Mouse (Mus musculus) mesoderm, embryonic 11.5 days (tissue): ENCODE measurements around the gene Chga.

ENCODE experiments used
- DNase-seq: peaks from one replicate; pipeline ENCODE4 v3.0.0-alpha.2; 2012; ENCODE audit warnings: low read depth, low spot score

Gene Chga

DNA sequence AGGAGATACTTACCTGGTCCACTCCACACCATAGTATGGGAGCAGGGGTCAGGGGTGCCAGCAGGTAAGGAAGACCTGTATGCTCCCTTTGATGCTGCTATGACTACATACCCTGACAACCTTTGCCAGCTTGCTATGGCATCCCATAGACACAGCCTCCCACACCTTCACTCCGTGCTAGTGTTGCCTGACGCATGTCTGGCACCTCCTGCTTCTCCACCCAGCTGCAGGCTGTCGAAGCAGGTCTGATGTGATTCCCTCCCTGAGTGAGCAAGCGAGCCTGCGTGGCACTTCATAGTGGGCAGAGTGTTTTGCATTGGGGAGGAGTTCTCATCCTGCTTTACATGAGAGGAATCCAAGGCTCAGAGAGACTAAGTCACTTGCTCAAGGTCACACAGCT lies 2.6 kb downstream of the Chga start:
- no peak for DNase-seq

GRCm38 (mm10) chr12:102565086-102565485 lies 10.3 kb downstream of the Chga start:
- DNase-seq: no peak

- DNase-seq: no peak
These were observed 12.2 kb downstream of the Chga start for GRCm38 (mm10) chr12:102566951-102567350.

GRCm38 (mm10) chr12:102568219-102568618 lies 13.4 kb downstream of the Chga start:
- no peak for DNase-seq

DNA sequence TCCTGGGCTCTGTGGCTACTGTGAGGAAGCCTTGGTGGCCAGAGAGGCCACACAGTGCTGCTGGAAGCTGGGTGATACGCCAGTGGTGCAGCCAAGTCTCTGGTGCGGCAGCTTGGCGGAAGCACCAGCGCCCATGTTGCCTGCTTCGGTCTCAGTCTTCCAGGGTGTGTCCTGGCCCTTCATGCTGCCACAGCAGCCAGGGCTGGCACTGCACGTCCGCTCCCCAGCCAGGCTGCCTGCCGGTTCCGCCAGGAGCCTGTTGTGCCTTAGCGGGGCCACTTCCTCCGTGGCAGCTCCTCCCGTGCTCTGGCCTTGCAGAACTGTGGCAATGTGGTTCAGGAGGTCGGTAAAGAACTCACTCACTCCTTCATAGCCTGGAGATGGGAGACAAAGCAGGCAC lies 15.3 kb downstream of the Chga start:
- no peak for DNase-seq

- DNase-seq: no peak
These were observed 16.0 kb downstream of the Chga start for GRCm38 (mm10) chr12:102570734-102571133.

GRCm38 (mm10) chr12:102571666-102572065 lies 16.9 kb downstream of the Chga start:
- DNase-seq: no peak

- no peak for DNase-seq
These were observed 18.3 kb downstream of the Chga start for GRCm38 (mm10) chr12:102573036-102573435.

- DNase-seq: no peak
These were observed 21.0 kb downstream of the Chga start for GRCm38 (mm10) chr12:102575541-102576329.

- DNase-seq: no peak
These were observed 22.1 kb downstream of the Chga start for GRCm38 (mm10) chr12:102576659-102577398.

GRCm38 (mm10) chr12:102579041-102579440 lies 24.3 kb downstream of the Chga start:
- peak; percentile 72 for DNase-seq

GRCm38 (mm10) chr12:102581579-102582196 lies 26.9 kb downstream of the Chga start:
- DNase-seq: no peak

DNA sequence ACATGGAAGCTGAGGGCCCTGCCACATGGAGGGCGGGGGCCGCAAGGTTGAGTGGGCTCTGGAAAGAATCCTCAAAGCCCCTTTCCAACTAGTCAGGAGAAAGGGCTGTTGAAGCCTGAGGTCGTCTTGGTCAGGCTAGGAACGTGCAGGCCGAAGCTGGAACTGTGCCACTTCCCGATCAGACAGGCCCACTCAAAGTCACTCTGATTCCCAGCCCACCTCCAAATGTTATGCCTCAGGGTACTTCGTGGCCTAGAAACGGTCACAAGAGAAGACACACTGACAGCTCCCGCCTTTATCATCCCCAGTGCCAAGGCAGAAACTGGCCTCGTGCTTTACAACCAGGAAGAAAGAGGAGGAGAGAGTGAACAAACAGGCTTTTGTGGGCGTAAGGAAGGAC lies 27.7 kb downstream of the Chga start:
- DNase-seq: no peak

- no peak for DNase-seq
These were observed 30.6 kb downstream of the Chga start for GRCm38 (mm10) chr12:102585390-102585789.

- DNase-seq: no peak
These were observed 31.6 kb downstream of the Chga start for GRCm38 (mm10) chr12:102586286-102586881.

DNA sequence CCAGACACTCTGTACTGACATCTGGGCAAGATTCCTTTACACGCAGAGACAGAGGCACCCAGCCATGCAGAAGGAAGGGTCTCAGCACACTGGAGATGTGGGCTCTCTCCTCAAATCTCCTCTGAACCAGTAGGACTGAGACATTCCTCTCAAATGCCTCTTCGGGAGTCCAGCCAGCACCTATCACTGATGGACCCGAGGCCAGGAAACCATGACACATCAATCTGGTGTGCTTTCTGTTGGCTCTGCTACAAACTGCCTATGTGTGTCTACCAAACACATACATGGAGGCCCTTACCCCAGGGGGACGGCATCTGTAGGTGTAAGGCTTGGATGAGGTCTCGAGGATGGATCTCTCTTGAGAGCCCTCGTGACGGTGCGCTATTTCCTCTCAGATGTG lies 32.3 kb downstream of the Chga start:
- DNase-seq: no peak

GRCm38 (mm10) chr12:102590711-102591360 lies 36.1 kb downstream of the Chga start:
- DNase-seq: no peak

DNA sequence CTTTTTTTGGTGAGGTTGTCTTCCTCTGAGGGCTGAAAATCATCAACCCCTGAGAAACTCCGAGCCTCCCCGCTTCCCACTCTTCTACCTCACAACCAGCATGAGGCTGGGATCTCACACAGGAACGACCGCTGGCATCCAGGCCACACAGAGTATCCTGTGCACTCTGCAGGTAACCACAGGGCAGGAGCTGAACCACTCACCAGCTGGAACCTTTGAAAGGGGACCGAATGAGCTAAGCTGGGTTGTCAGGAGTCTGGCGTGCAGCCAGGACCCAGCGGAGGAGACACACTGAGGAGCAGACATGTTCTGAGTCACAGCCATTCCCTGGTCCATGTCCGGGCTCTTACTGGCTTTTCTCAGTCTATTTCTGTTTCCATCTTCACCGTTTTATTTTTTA lies 38.9 kb downstream of the Chga start:
- no peak for DNase-seq

DNA sequence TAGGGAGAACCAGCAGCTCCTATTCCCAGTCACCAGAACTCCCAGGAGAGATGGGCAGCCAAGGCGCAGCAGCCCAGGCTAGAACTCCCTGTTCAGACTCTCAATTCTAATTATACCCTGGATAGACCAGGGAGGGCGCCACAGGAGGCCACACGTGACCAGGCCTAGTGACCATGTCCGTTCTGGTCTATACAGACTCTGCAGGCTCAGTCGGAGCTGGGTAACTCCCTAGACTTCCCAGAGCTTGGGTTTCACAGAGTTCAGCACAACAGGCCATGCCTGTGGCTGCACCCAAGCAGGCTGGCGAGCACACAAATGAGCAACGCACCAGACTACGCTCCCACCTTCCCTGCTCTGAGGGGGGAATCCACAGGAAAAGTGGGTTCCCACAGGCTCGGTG lies 39.9 kb downstream of the Chga start:
- no peak for DNase-seq

DNA sequence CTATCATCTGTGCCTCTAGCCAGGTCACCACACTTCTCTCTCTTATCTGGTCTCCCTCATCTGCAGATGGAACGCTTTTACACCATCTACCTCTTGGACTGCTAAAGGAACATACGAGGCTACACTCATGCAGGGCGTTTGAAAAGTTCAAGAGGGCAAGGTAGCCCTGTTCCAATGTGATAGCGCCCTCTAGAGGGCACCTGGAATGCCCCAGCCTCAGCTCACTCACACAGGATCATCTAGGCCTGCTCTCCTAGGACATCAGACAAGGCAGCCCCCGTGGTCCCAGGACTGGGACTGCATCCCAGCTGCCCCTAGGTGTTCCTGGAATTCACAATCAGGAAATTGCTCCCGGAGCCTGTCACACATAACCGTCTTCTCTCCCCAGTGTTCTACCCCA lies 41.6 kb downstream of the Chga start:
- no peak for DNase-seq

DNA sequence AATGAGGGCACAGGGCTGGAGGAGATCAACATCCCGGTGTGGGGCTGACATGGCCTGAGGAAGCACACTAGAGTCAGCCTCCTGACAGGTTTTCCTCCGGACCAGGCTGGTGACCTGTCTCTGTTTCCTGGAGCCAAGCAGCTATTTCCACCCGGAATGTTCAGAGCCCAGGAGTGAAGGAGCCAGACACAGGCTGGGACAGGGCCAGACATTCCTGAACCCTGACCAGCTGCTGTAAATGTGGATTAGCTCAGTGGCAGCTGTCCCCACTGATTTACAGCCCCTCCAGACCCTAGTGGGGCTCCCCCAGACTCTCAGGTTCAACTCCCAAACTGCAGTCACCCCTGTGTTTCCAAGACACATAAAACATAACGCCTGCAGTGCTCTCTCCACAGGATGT lies 42.7 kb downstream of the Chga start:
- peak; percentile 71 for DNase-seq

- no peak for DNase-seq
These were observed 43.8 kb downstream of the Chga start for GRCm38 (mm10) chr12:102598535-102598934.
